Mouse (Mus musculus) gastrocnemius, postnatal 25 days (tissue): ENCODE results near the gene Hes2. TPM values are rescaled to one million over a fixed set of nuclear protein-coding genes. Genes with fewer than 3 reads are reported as not detected.

ENCODE experiments used
- DNase-seq: peaks from one replicate; pipeline ENCODE4 v3.0.0; 2022
- long read RNA-seq, 2 experiments: library from polyadenylated mRNA; stranded (forward); transcript quantifications; one replicate each; pipeline ENCODE4 v2.0.0; 2021
- total RNA-seq, 2 experiments: library from RNA; stranded (reverse); gene quantifications; 1 replicate in 1 of 2; 2 replicates in 1 of 2; pipeline ENCODE4 v1.2.3; 2021

The Hes2 gene
- not detected for total RNA-seq
- long read RNA-seq, experiment 1, result 0 reads
- long read RNA-seq, experiment 2, result 0 reads

DNA sequence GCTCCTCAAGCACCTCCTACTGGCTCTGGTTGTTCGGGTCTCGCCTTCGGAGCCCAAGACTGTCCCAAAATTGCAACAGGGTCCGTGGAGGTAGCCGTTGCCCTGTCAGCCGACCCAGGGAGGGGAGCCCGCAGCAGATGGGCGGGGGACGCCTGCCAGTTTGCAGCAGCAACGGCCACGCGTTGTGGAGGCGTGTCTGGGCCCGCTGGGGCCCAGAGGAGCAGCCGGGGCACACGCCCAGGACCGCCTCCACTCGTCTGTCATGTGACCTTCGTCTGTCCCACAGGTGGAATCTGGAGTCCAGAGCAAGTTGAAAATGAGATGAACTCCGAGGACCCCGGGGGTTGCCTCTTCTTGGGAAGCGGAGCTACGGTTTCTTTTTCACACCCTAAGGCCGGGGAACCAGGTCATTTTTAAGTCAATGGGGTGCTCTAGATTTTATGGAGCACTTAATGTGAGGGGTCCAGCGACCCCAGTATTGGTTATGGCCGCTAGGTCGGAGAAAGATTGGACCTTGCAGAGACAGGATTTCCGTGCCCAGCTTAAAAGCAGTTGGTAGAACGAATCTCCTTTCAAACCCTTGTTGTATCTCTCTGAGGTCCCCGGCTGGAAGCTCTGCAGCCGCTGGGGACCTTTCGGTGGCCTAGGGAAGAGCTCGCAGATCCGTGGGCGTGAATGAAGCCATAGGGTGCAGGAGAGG is at the start of gene Hes2:
Gene Hes2 (plus strand): TSS at position 283 of the 700 bp plus-strand sequence.
- no peak for DNase-seq

DNA sequence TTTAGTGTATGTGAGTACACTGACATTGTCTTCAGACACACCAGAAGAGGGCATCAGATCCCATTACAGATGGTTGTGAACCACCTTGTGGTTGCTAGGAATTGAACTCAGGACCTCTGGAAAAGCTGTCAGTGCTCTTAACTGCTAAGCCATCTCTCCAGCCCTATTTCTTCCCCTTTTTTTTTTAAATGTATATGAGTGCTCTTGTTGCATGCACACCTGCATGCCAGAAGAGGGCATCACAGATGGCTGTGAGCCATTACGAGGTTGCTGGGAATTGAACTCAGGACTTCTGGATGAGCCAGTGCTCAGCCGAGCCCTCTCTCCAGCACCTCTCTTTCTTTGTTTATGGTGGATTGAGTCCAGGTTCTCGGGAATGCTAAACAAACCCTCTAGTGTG is 49.2 kb upstream of the Hes2 start:
- no peak for DNase-seq

DNA sequence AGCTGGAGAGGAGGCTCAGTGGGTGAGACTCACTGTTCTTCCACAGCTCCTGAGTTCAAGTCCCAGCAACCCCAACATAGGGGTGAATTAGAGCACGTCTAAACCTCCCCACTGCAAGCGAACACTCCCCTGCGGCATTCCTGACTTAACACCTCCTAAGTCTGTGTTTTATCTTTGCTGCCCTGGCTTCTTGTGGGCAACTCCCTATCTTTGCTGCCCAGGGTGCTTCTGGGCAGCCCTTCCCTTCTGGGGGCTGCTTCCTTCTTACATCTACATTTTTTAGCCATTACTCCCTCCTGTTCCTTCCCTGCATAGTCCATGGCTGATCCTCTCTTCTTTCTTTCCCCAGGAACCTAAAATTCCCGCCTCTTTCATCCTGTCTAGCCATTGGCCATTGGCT is 48.0 kb upstream of the Hes2 start:
- DNase-seq, result no peak

DNA sequence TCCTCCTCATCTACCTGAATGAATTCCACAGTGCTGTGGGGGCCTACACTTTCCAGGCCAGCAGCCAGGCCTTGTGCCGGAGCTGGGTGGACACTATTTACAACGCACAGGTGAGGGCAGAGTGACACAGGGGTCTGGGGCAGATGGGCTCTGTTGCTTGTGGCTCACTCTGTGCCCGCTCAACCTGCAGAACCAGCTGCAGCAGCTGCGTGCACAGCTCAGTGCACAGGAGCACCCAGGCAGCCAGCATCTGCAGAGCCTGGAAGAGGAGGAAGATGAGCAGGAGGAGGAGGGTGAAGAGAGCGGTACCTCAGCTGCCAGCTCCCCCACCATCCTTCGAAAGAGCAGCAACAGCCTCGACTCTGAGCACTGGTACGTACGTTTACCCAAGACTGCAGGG is 46.3 kb upstream of the Hes2 start:
- no peak for DNase-seq

DNA sequence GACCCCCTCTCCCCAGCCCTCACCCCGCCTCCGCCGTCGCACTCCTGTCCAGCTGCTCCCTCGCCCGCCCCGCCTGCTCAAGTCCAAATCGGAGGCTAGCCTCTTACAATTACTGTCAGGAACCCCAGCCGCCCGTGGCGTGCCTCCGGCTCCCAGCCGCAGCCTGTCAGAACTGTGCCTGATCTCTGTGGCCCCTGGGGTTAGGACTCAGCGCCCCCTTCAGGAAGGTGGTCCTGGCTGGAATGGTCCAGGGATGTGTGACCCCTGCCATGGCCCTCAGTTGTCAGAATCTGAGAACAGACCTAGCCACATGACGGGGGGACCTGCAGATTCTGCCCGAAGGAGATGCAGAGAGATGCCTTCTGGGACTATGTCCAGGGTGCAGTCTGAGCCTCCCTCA is 44.6 kb upstream of the Hes2 start:
- DNase-seq, result no peak

DNA sequence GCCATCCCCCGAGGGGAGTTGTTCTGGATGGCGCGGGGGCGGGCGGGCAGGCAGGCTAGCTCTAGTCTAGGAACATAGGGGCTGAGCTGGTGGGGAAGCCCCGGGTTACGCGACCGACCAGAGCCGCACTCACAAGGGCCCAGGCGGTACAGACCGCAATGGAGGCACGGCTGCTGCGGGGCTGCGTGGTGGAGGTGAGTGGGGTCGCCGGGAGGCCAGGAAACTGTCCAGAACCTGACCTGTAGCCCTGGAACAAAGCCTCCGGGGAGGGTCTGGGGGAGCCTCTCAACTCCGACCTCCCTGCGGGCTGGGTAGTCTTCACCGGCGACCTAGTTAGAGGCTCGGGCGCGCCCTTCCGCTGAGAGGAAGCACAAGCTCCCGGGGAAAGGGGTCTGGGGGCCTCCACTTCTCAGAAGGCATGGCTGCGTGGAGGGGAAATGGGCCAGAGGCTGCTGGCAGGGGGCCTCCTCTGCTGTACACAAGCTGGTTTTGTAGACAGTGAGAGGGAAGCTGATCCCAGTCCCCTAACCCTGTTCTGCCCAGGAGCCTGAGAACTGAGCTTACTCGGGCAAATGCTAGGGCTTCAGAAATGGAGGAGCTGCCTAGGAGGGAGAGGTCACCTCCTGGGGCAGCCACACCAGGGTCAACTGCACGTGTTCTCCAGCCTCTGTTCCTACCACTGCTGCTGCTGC is 42.6 kb upstream of the Hes2 start, which contains the start of gene Tnfrsf25:
Gene Tnfrsf25 (plus strand): TSS at position 14 of the 692 bp plus-strand sequence.
- no peak for DNase-seq

DNA sequence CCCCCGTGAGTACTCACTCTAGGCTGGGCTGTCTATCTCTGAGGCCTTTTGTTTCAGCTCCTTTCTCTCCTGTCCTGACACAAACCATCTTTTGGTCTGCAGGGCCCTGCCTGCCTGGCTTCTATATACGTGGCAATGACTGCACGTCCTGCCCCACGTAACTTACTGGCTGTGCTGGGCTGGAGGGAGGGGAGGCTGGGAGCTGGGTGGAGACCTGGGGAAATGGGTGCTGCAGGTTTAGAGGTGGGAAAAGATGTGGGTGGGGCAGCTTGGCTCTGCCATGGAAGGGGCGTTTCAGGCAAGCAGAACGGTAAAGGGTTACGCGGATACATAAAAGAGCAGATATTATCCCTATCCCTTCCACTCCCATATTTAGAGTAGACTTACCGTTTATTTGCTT is 41.1 kb upstream of the Hes2 start:
- no peak for DNase-seq

DNA sequence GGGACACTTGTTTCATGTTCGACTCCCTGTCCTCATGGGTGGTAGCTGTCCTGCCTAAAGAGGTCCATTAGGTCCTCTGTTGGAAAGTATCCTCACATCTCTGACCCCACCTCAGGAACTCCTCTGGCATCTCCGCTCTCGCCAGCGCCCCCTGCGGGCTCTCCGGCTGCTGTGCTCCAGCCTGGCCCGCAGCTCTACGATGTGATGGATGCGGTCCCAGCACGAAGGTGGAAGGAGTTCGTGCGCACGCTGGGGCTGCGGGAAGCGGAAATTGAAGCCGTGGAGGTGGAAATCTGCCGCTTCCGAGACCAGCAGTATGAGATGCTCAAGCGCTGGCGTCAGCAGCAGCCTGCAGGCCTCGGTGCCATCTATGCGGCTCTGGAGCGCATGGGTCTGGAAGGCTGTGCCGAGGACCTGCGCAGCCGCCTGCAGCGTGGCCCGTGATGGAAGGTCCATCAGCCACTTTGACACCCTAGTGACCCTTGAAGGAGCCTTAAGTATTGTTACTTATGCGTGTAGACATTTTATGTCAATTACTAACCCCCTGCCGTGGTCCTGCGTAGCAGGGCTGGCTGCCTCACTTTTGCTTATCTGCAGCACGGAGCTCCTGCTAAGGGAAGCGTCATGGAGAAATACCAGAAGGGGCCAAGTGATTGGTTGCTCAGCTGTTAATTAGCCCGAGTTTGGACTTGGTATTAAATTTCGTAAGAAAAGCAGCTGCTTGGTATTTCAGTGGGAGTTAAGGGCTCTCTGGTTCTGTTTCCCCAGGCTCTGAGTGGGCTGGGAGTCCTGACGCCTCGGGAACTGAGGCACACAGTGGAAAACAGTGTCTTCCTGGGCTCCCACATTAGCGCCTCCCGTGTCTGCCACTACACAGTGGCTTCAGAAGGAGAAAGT is 39.0 kb upstream of the Hes2 start:
- no peak for DNase-seq

DNA sequence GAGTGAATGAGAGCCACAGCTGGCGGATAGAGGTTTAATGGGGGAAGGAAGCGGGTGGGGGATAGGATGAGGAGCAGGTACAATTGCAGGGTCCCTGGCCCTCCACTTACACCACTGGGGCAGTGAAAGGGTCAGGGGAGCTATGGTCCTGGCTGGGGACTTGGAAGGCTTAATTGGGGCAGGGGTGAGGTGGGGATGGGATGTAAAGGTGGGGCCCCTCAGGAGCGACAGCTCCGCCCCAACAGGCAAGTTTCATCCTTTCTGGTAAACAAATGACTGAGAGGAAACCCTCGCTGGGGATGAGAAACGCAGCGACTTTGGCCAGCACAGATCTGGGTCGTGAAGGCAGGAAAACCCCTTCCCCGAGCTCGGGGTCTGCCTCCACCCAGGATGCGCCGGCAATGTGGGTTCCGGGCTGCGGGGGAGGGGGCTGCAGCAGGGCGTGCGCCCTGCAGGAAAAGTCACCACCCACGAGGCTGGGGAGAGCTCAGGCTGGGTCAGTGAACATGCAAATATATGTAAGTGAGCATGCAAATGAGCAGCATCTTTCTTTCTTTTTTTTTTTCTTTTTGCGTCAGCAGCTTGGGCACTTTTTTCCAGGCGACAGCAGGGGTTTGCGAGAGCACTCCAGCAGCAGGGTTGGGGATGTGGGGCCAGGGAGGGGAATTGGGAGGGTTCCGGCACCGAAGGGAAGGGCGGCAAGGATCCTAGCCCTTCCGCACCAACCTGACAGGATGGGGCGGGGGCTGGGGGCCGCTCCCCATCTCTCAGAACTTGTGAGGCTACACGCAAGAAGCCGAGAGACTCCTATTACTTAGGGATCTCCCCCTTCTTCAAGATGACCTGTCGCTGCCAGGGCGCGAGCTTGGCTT is 38.1 kb upstream of the Hes2 start:
- no peak for DNase-seq

DNA sequence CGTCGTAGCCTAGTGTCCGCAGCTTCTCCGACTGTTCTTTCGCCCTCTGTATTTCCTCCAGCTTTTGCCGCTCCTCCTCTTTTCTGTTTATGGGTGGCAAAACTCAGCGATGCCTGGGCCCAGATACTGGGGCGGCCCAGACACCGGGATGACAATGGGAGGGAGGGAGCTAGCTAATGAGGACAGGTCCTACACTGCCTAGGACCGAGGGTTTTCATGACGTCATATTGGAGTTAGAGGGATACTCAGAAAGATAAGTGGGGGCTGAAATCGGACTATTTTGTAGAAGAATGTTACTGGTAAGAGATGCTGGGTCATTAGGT is 37.5 kb upstream of the Hes2 start:
- no peak for DNase-seq

DNA sequence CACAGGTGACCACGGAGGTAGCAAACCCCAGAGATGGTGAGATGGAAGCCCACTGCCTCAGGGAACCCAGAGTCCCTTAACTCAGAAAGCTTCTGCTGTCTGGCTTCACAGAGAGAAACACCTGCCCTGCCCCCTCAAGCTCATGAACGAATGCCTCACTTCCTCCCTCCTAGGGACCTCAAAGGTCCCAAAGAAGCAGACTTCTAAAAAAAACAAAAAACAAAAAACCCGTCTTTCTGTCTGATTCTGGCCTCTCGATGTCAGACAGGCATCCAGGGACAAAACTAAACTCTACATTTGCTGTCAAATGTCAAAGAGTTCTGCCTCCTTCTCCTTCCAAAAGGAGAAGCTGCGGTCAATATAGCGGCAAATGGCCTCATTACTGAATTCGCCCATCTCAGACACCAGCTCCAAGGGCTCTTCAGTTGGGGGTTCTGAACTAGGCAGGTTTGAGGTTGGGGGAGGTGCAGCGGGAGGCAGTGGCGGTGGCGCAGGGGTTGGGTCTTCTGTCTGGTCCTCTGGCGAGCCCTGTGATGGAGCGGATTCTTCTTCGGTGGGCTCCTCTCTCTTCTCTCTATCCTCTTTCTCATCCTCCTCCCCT is 34.2 kb upstream of the Hes2 start:
- DNase-seq, result no peak

DNA sequence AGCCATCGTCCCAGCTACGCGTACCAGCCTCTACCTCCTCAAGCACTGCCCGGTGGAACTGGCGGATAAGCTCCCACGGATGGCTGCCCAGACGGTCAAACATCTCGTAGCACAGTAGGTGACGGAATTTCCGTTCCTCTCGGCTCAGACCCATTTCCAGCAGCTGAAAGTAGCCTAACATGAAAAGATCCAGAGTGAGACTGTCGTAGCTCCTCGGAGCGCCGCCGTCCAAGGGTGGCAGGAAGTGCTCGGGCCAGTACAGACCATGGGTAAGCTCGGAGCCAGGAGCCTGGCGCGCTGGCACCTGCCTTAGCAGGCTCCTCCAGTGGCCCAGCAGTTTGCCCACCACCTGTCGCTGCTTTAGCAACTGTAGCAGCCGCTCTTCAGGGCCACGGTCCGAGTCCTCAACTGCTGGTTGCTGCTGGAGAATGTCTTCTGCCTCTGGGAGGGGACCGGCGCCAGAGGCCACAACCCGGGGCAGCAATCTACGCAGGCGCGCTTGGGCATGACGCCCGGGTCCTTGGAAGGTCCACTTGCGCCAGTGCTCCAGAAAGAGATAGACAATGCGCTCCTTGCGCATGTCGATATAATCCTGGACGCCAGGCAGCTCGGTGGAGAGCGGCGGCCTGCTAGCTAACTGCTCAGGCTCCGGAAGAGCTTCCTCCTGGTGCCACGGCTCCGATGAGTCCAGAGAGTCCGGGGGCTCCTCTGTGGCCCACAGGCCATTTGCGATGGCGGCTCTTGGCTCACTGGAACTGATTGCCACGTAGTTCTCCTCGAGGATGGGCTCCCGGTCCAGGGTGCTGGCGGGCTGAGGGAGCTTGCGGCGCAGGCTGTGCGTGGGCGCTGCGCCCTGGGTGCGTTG is 33.3 kb upstream of the Hes2 start:
- peak; percentile 69 for DNase-seq

DNA sequence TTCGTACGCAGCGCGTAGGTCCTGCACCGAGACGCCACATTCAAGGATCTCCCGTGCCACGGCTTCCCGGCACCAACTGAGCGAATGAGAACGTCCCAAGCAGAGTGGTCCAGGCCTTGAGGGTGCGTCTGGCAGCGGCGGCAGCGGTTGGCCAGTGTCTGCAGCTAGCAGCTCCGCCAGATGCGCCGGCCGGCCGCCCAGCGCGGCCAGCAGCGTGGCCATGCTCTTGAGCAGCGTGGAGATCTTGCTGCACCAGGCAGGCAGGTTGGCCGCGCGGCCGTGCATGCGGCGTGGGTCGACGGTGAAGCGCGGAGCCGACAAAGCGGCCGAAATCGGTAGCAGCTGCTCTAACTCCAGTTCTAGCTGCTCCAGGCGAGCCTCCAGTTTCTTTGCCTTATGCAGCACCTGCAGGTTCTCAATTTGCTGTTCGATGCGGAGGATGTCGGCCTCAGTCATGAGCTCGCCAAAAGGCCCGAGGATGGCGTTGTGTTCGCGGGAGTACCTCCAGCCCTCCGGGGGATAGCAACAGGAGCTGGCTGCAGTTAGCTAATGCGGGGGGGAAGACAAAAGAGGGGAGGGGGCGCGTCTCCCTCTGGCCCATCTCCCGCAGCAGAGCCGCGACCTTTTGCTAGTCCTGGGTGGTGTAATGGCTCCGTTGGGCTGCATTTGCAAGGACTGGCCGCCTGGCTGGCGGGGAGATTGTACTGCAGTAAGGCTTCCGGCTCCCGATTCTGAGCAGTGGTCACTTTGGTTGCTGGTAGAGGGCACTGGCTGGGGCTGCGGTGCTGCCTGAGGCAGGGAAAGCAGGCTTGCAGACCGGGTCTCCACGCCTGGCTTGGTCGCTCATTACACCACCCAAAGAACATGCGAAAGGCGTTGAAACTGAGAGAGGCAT is 32.4 kb upstream of the Hes2 start:
- no peak for DNase-seq

DNA sequence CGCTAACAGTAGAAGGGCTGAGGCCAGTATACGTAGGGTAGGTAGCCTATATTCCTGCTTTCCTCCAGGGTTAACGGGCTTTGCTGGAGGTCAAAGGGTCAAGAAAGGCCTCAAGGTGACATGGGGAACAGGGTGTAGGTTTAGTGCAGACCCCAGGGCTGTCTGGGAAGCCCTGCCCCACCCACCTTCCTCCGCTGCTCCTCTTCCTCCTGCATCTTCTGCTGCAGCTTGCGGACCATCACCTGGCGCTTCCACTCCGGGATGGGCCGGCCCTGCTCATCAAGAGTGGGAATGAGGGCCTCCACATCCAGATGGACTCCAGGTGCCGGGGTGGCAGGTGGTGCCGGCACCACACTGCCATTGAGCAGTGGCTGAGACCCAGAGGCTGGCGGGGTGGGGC is 30.8 kb upstream of the Hes2 start:
- DNase-seq, result no peak

DNA sequence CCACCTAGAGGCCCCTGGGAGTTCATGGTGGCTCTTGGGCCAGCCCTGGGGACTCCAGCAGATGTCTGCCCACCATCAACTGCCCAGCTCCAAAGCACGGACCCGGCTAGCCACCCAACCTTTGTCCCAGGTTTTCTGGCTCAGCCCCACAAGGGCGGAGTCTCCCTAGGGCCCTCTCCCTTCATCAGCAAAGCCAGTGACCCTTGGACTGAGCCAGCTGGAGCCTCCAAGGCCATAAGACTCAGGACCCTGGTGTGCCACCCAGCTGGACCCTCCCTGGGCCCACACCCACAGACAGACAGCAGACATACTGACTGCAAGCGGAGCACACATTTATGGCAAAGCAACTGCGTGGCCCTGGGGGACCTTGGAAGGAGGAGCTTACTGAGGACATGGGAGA is 29.9 kb upstream of the Hes2 start:
- DNase-seq, result no peak

DNA sequence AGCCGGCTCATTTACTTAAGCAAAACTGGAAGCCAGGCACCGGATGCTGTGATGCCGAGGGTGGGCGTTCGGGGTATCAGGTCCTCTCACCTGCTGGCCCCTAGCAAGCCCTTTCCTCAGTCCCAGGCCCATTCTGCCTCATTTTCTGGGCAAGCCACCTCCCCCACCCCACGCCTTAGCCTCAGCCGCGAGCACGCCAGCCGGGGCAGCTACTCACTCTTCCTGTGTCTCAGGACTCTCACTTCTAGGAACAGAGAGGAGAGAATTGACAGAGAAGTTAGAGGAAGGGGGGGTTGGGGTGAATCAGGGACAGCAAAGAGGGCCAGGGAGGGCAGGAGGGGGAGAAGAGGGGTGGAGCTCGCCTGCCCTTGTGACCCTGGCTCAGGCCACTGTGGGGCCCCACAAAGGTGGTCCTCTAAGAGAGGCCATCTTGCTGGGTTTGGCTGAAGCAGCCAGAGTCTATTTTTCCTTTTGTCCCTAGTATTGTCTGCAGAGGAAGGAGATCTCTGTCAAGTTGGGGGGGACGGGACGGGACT is 29.2 kb upstream of the Hes2 start:
- no peak for DNase-seq

DNA sequence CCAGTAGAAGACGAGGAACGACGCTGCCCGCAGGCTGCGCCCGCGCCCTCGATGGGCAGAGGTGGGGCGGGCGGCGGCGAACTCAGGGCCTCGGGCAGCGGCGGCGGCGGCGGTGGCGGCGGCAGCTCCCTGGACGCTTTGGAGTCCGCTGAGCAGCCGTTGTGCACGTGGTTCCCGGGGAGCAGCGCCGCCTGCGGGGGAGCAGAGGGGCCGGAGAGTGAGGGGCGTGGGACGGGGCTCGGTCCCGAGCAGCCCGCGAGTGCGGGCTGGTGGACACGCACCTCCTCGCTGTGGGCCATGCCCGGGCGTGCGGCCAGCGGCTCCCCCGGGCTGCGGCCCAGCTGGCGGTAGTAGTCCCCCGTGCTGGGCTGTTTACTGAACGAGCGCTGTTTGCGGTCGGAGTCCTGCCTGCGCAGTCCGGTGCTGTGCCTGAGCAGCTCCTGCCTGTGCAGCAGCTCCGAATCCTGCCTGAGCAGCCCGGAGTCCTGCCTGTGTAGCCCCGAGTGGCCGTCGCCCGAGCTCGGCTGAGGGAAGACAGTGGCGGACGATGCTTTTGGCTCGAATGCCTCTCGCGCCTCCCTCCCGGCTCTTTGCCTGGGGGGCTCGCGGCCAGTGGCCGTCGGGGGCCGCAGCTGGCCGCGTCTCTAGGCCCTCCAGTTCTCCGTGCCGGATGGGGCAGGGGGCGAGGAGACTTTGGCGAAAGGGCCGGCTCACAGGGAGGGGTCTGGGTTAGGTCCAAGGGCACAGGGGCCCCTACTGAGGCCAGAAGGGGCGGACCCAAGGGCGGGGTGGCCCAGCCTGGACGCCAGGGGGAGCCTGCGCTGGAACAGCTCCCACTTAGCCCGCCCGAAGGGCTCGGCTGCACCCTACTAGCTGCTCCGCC is 27.7 kb upstream of the Hes2 start:
- peak; percentile 63 for DNase-seq
